Mouse (Mus musculus) fibroblast of lung, adult 2 months (primary cell): Measurements from ENCODE around the gene P2rx1.

Source experiments
- DNase-seq: peaks from one replicate; pipeline ENCODE4 v3.0.0-alpha.2; 2011; ENCODE audit warnings: low read depth

Gene P2rx1

GRCm38 (mm10) chr11:72987807-72988206, 11.1 kb upstream of the P2rx1 start:
- no peak for DNase-seq

- no peak for DNase-seq
Measured at GRCm38 (mm10) chr11:72989044-72989443, 9.9 kb upstream of the P2rx1 start.

GRCm38 (mm10) chr11:72990688-72991087, 8.2 kb upstream of the P2rx1 start:
- DNase-seq: no peak

- DNase-seq: no peak
Measured at GRCm38 (mm10) chr11:72991961-72992360, 6.9 kb upstream of the P2rx1 start.

GRCm38 (mm10) chr11:72996346-72996745, 2.6 kb upstream of the P2rx1 start:
- no peak for DNase-seq

- DNase-seq: no peak
Measured at GRCm38 (mm10) chr11:72996781-72997180, 2.1 kb upstream of the P2rx1 start.

- DNase-seq: no peak
Measured at GRCm38 (mm10) chr11:72997529-72998326, 1.2 kb upstream of the P2rx1 start.

- DNase-seq: no peak
Measured at GRCm38 (mm10) chr11:73001029-73001428, 2.1 kb downstream of the P2rx1 start.

GRCm38 (mm10) chr11:73006377-73006776, 7.5 kb downstream of the P2rx1 start:
- no peak for DNase-seq

- DNase-seq: no peak
Measured at GRCm38 (mm10) chr11:73007113-73007512, 8.2 kb downstream of the P2rx1 start.

GRCm38 (mm10) chr11:73007698-73008481, 9.0 kb downstream of the P2rx1 start:
- no peak for DNase-seq

- no peak for DNase-seq
Measured at GRCm38 (mm10) chr11:73008826-73009225, 9.9 kb downstream of the P2rx1 start.

- DNase-seq: no peak
Measured at GRCm38 (mm10) chr11:73009531-73010274, 10.8 kb downstream of the P2rx1 start.

GRCm38 (mm10) chr11:73013981-73014380, 15.1 kb downstream of the P2rx1 start:
- DNase-seq: no peak

GRCm38 (mm10) chr11:73014831-73015344, 16.0 kb downstream of the P2rx1 start:
- DNase-seq: no peak

GRCm38 (mm10) chr11:73015391-73016102, 16.6 kb downstream of the P2rx1 start:
- DNase-seq: peak; percentile 50

GRCm38 (mm10) chr11:73016103-73016420, 17.2 kb downstream of the P2rx1 start:
- DNase-seq: no peak

GRCm38 (mm10) chr11:73018471-73019146, 19.7 kb downstream of the P2rx1 start, which contains the start of gene Camkk1:
Gene Camkk1 (plus strand): TSS chr11:73019008.
- peak; percentile 61 for DNase-seq

- DNase-seq: no peak
Measured at GRCm38 (mm10) chr11:73019147-73019795, 20.4 kb downstream of the P2rx1 start.

- DNase-seq: no peak
Measured at GRCm38 (mm10) chr11:73020953-73021800, 22.3 kb downstream of the P2rx1 start.
